8 mouse cellular contexts compared by ENCODE assay signal in genomic region chr2:164746693-164747092, GRCm38 (mm10). TPM values are rescaled to one million over a fixed set of nuclear protein-coding genes. Genes with fewer than 3 reads are reported as not detected.
DNase-seq lines count a peak whose midpoint lies in the region; ATAC-seq lines count a peak whose summit lies in the region.

No protein-coding gene starts in this region.

- ATAC-seq in megakaryocyte, adult 5-6 weeks (ENCODE audit: poor library complexity, severe bottlenecking), result no peak
- ATAC-seq in embryonic facial prominence, embryonic 15.5 days (ENCODE audit: insufficient number of reproducible peaks, low FRiP score, low TSS enrichment, low read depth), result no peak
- no peak for ATAC-seq in limb, embryonic 11.5 days (ENCODE audit: insufficient number of reproducible peaks, low FRiP score, low TSS enrichment, low read depth)
- ATAC-seq in cerebellum, adult (ENCODE audit: insufficient number of reproducible peaks, low FRiP score, low TSS enrichment), result no peak
- ATAC-seq in megakaryocyte progenitor cell, adult 5-6 weeks (replicated peaks; ENCODE audit: poor library complexity), result no peak

- peak overlapping the region; percentile 78 for H3K4me2 ChIP-seq in embryonic facial prominence, embryonic 15.5 days (replicated peaks)
- peak overlapping the region; percentile 59 for H3K4me2 ChIP-seq in limb, embryonic 11.5 days (ENCODE audit: low read depth, severe bottlenecking)

- peaks cover 30% of the 10 kb centered on the region for H3K4me1 ChIP-seq in megakaryocyte, embryonic 14.5 days
- H3K4me1 ChIP-seq in embryonic facial prominence, embryonic 15.5 days, result peaks cover 21% of the 10 kb centered on the region
- peaks cover 5% of the 10 kb centered on the region for H3K4me1 ChIP-seq in limb, embryonic 11.5 days (ENCODE audit: control insufficient read depth, insufficient read depth, low read length)

- H3K9me3 ChIP-seq in megakaryocyte, embryonic 14.5 days, result no peaks in the 10 kb centered on the region
- no peaks in the 10 kb centered on the region for H3K9me3 ChIP-seq in embryonic facial prominence, embryonic 15.5 days (replicated peaks)
- no peaks in the 10 kb centered on the region for H3K9me3 ChIP-seq in limb, embryonic 11.5 days (ENCODE audit: control insufficient read depth, low read length)

- no peak for DNase-seq in limb, embryonic 11.5 days (ENCODE audit: low spot score)
- peak; percentile 16 for DNase-seq in splenic B cell, adult 2 months (ENCODE audit: low read depth, low spot score)
- no peak for DNase-seq in lung, postnatal 4 days

- H3K36me3 ChIP-seq in megakaryocyte, embryonic 14.5 days (replicated peaks; ENCODE audit: low read length), result peaks cover 45% of the 10 kb centered on the region
- H3K36me3 ChIP-seq in embryonic facial prominence, embryonic 15.5 days, result peaks cover 39% of the 10 kb centered on the region
- peaks cover 4% of the 10 kb centered on the region for H3K36me3 ChIP-seq in limb, embryonic 11.5 days (ENCODE audit: control insufficient read depth, insufficient read depth, low read length)
- H3K36me3 ChIP-seq in splenic B cell, adult 2 months (ENCODE audit: control insufficient read depth, insufficient read depth, low read length, poor library complexity, severe bottlenecking), result peaks cover 7% of the 10 kb centered on the region; the same call in 1 of the 2 replicates

- peak overlapping the region; percentile 97 for H3K4me3 ChIP-seq in megakaryocyte, embryonic 14.5 days (replicated peaks)
- H3K4me3 ChIP-seq in embryonic facial prominence, embryonic 15.5 days (replicated peaks), result peak overlapping the region; percentile 95
- H3K4me3 ChIP-seq in limb, embryonic 11.5 days (ENCODE audit: low read depth, low read length), result peak overlapping the region; percentile 80

- H3K27me3 ChIP-seq in megakaryocyte, embryonic 14.5 days (replicated peaks), result peaks cover 17% of the 10 kb centered on the region
- H3K27me3 ChIP-seq in embryonic facial prominence, embryonic 15.5 days, result no peaks in the 10 kb centered on the region
- H3K27me3 ChIP-seq in limb, embryonic 11.5 days (ENCODE audit: control insufficient read depth, insufficient read depth, low read length), result no peaks in the 10 kb centered on the region
- H3K27me3 ChIP-seq in splenic B cell, adult 2 months (ENCODE audit: control insufficient read depth, insufficient read depth, low read length, poor library complexity, severe bottlenecking), result no peaks in the 10 kb centered on the region

- WGBS in embryonic facial prominence, embryonic 15.5 days, result 53% methylated on average over 8 of the region's 8 CpGs
- WGBS in limb, embryonic 11.5 days, result 56% methylated on average over 8 of the region's 8 CpGs

- H3K9ac ChIP-seq in embryonic facial prominence, embryonic 15.5 days, result peak overlapping the region; percentile 88
- H3K9ac ChIP-seq in limb, embryonic 11.5 days (ENCODE audit: low read length), result peak overlapping the region; percentile 90

- no peak overlapping the region; the same call in 1 of the 2 replicates for H3K27ac ChIP-seq in embryonic facial prominence, embryonic 15.5 days (replicated peaks)
- H3K27ac ChIP-seq in limb, embryonic 11.5 days (replicated peaks; ENCODE audit: low read depth, low read length), result no peak overlapping the region

RNA-seq across cellular contexts. Expression of gene Dnttip1, which starts 0.9 kb away (rescaled TPM):
- 41.6 and 49.2 TPM in 2 replicates for polyA plus RNA-seq in megakaryocyte, embryonic 14.5 days (2012; ENCODE audit: insufficient read depth, low replicate concordance)
- 27.3 and 28.5 TPM in 2 replicates for total RNA-seq in megakaryocyte, adult 5-6 weeks (2015)
- total RNA-seq in megakaryocyte, adult 5-6 weeks (2017), result 18.5 and 27.0 TPM in 2 replicates
- 66.3 and 67.5 TPM in 2 replicates for polyA plus RNA-seq in embryonic facial prominence, embryonic 15.5 days (2015; fragmentation: Nextera tagmentation; extraction: Ambion mirVana)
- polyA plus RNA-seq in limb, embryonic 11.5 days (2014; fragmentation: Nextera tagmentation; extraction: Ambion mirVana), result 87.0 and 96.4 TPM in 2 replicates
- total RNA-seq in megakaryocyte progenitor cell, adult 5-6 weeks (2015), result 24.1 and 31.3 TPM in 2 replicates
- total RNA-seq in megakaryocyte progenitor cell, adult 5-6 weeks (2017), result 32.0 and 38.4 TPM in 2 replicates

RNA-seq across cellular contexts. Expression of gene Wfdc3, which starts 1.0 kb away (rescaled TPM):
- not detected in 2 replicates for polyA plus RNA-seq in megakaryocyte, embryonic 14.5 days (2012; ENCODE audit: insufficient read depth, low replicate concordance)
- total RNA-seq in megakaryocyte, adult 5-6 weeks (2015), result 1.0 TPM in 1 of 2 replicates, not detected in the other
- total RNA-seq in megakaryocyte, adult 5-6 weeks (2017), result not detected in 2 replicates
- 2.2 and 3.2 TPM in 2 replicates for polyA plus RNA-seq in embryonic facial prominence, embryonic 15.5 days (2015; fragmentation: Nextera tagmentation; extraction: Ambion mirVana)
- 0.55 and 1.0 TPM in 2 replicates for polyA plus RNA-seq in limb, embryonic 11.5 days (2014; fragmentation: Nextera tagmentation; extraction: Ambion mirVana)
- 0.20 and 0.29 TPM in 2 replicates for total RNA-seq in megakaryocyte progenitor cell, adult 5-6 weeks (2015)
- total RNA-seq in megakaryocyte progenitor cell, adult 5-6 weeks (2017), result 0.41 TPM in 1 of 2 replicates, not detected in the other

RNA-seq across cellular contexts. Expression of gene Ube2c, which starts 23.0 kb away (rescaled TPM):
- 43.1 and 121 TPM in 2 replicates for polyA plus RNA-seq in megakaryocyte, embryonic 14.5 days (2012; ENCODE audit: insufficient read depth, low replicate concordance)
- total RNA-seq in megakaryocyte, adult 5-6 weeks (2015), result 330 and 340 TPM in 2 replicates
- 228 and 247 TPM in 2 replicates for total RNA-seq in megakaryocyte, adult 5-6 weeks (2017)
- polyA plus RNA-seq in embryonic facial prominence, embryonic 15.5 days (2015; fragmentation: Nextera tagmentation; extraction: Ambion mirVana), result 297 and 302 TPM in 2 replicates
- polyA plus RNA-seq in limb, embryonic 11.5 days (2014; fragmentation: Nextera tagmentation; extraction: Ambion mirVana), result 634 and 636 TPM in 2 replicates
- total RNA-seq in megakaryocyte progenitor cell, adult 5-6 weeks (2015), result 271 and 279 TPM in 2 replicates
- total RNA-seq in megakaryocyte progenitor cell, adult 5-6 weeks (2017), result 142 and 184 TPM in 2 replicates

RNA-seq across cellular contexts. Expression of gene Spint5, which starts 31.6 kb away (rescaled TPM):
- polyA plus RNA-seq in megakaryocyte, embryonic 14.5 days (2012; ENCODE audit: insufficient read depth, low replicate concordance), result not detected in 2 replicates
- not detected in 2 replicates for total RNA-seq in megakaryocyte, adult 5-6 weeks (2015)
- total RNA-seq in megakaryocyte, adult 5-6 weeks (2017), result not detected in 2 replicates
- not detected in 2 replicates for polyA plus RNA-seq in embryonic facial prominence, embryonic 15.5 days (2015; fragmentation: Nextera tagmentation; extraction: Ambion mirVana)
- not detected in 2 replicates for polyA plus RNA-seq in limb, embryonic 11.5 days (2014; fragmentation: Nextera tagmentation; extraction: Ambion mirVana)
- total RNA-seq in megakaryocyte progenitor cell, adult 5-6 weeks (2015), result not detected in 2 replicates
- not detected in 2 replicates for total RNA-seq in megakaryocyte progenitor cell, adult 5-6 weeks (2017)

RNA-seq across cellular contexts. Expression of gene Tnnc2, which starts 33.1 kb away (rescaled TPM):
- polyA plus RNA-seq in megakaryocyte, embryonic 14.5 days (2012; ENCODE audit: insufficient read depth, low replicate concordance), result not detected in 2 replicates
- not detected in 2 replicates for total RNA-seq in megakaryocyte, adult 5-6 weeks (2015)
- total RNA-seq in megakaryocyte, adult 5-6 weeks (2017), result not detected in 2 replicates
- 383 and 528 TPM in 2 replicates for polyA plus RNA-seq in embryonic facial prominence, embryonic 15.5 days (2015; fragmentation: Nextera tagmentation; extraction: Ambion mirVana)
- polyA plus RNA-seq in limb, embryonic 11.5 days (2014; fragmentation: Nextera tagmentation; extraction: Ambion mirVana), result 13.8 and 14.6 TPM in 2 replicates
- total RNA-seq in megakaryocyte progenitor cell, adult 5-6 weeks (2015), result not detected in 2 replicates
- total RNA-seq in megakaryocyte progenitor cell, adult 5-6 weeks (2017), result not detected in 2 replicates
